Mouse (Mus musculus) layer of hippocampus, postnatal 36 days (tissue): ENCODE data around the gene A530016L24Rik. TPM values are rescaled to one million over a fixed set of nuclear protein-coding genes. Genes with fewer than 3 reads are reported as not detected.
A peak's percentile ranks its signal among the peaks of the same experiment; 100 is the strongest.

ENCODE experiments used
- DNase-seq, 2 experiments: peaks; one replicate each; pipeline ENCODE4 v3.0.0; 2022
- total RNA-seq, 2 experiments: library from RNA; stranded (reverse); gene quantifications; 2 replicates each; pipeline ENCODE4 v1.2.3; 2021

A530016L24Rik gene
- total RNA-seq, 2 experiments from 2014 or later: 0.20 TPM; not detected in 1

DNA sequence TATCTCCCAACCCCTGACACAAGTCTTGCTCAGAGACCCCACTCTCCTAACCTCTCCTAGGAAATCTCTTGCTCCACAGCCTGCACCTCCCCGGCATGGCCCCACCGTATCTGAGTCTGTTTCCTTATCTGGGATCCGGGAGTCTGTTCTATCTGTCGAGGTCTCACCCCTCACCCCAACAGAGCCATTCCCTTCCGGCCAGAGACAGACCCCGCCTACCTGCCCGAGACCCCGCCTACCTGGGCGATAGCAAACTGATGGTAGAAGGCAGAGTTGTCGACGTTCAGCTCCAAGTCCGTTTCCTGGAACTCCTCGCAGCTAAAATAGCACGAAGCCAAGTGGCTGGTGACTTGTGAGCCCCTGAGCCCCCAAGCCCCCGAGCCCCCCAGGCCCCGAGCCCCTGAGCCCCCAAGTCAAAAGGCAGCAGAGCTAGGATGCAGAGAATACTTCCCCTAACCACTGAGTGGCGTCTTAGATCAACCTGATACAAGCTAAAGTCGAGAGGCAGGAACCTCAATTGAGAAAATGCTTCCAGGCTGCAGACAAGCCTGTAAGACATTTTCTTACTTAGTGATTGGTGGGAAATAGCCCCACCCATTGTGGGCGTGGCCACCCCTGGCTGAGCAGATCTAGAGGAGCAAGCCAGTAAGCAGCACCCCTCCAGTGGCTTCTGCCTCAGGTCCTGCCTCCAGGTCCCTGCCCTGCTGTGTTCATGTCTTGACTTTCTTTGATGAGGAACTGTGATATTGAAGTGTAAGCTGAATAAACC is 13.9 kb downstream of the A530016L24Rik start:
- DNase-seq: no peak

DNA sequence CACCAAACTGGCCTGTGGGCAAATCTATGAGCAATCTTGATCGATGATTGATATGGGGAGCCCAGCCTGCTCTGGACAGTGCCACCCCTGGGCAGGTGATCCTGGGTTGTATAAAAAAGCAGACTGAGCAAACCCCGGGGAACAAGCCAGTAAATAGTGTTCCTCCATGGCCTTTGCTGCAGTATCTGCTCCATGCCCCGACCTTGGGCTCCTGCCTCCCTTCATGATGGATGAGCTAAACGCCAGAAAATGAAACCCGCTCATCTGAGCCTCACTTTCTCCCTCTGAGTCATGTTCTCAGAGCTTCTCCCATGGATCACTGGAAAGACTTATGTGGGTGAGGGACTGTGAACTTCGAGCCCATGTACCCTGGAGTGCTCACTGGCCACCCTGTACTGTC is 17.0 kb downstream of the A530016L24Rik start:
- DNase-seq: no peak

DNA sequence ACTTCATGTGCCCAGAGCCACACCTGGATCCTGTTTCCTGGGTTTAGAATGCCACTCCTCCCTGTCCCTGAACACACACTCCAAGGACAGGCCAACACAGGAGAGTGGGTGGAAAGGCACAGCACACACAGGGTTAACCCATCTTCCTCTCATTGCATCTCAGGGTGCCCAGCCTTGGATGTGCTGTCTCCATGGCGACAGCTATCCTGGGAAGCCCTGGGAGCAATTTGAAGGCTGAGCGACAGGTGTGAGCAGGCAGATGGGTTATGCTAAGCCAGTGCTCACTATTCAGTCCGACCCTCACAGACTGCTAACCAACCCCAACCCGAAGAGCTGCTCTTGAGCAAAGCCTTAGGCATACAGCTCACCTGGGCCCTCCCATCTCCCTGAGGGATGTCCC is 18.0 kb downstream of the A530016L24Rik start:
- no peak for DNase-seq

DNA sequence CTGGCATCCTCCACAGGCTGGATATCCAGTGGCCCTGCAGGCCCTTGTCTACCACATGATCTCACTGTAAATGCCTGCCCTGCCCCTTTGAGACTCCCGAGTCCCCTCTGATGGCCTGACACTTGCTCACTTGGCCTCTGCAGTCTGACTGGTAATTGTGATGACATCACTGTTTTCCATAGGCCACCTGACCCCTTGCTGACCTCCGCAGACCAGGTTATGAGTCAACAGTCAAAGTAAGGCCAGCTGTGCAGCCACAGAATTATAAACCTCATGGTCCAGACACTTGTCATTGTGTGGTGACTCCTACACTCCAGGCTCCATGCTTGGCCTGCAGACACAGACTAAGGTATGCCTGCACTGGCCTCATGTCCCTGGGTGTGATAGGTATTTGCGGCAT is 18.7 kb downstream of the A530016L24Rik start:
- DNase-seq: no peak

DNA sequence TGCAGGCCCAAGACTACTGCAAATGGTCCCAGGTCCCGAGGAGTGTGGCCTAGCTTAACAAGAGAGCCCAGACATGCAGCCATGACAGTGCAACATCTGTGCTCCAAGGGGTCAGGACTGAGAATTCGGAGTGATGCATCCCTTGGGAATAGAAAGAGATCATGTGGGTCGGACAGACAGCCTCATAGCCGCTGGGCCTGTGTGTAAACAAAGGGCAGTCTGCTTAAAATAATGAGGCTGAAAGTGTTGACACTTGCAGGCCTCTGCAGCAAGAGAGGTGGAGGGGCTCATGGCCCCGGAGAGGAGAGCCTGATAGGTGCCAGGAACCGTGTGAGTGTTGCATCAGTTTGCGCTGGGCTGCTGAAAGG is 21.1 kb downstream of the A530016L24Rik start:
- no peak for DNase-seq

DNA sequence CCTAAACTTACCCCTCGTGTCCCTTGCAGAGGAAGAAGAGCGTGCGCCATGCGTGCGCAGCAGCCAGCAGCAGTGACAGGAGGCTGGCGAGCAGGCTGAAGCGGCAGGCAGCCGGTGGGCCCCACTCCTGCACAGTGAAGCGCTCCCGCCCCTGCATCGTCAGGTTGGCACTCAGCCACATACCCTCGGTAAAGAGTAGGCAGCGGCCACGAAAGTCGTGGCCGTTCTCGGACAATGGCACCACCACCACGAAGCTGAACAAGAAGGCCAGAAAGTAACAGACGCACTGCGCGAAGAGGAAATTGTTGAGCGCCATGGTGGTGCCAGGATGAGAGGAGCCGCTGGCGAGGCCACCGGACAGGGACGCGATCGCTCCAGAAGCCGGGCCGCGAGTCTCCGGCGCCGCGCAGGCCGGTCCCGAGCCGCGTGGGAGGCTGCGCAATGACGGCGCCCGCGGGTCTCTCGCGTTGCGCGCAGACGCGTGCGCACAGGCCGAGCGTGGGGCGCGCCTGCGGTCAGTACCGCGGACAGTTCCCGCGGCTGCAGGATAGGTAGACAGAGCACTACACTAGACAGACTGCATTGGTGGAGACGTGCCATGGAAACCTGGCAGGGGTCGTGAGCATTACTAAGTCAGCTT is 21.6 kb downstream of the A530016L24Rik start:
- peak; percentile 62 to 63 for DNase-seq

DNA sequence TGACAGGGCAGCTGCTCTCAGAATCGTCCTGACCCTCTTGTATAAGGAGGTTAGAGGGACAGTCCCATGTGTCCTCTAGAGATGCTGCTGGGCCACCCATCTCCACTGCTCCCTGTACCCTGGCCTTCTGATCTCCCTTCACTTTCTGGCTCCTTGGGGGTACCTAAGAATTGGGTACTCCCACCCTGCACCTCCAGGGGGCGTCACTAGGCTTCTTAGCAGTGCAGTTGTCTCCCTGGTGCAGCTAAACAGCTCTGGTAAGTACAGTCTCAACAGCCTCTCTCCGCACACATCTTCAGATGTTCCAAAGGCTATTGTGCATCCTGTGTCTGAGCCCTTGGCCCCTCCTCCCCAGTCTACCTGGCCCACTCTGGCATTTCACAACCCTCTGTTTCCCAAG is 25.6 kb downstream of the A530016L24Rik start:
- DNase-seq: no peak

DNA sequence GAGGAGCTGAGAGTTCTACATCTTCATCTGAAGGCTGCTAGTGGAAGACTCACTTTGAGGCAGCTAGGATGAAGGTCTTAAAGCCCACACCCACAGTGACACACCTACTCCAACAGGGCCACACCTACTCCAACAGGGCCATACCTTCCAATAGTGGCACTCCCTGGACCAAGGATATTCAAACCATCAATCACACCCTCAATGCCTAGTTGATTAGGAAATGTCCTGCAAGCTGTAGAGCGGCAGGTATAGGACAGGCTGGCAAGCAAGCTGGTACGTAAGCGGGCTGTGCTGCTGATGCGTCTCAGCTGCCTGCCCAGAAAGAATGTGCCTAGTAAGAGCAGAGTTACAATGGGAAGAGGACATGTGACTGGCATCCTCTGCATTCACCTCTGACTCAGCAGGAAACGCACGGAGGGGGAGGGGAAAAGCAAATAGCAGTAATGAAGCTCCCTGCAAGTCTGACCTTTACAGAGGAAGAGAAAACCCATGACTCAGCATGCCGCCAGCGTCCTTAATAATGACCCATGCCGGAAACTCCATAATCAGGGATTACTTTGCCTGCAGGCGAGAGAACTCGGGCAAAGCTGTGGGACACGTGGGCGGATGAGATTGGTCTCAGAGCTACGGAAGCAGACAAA is 27.6 kb downstream of the A530016L24Rik start, which contains the start of gene Tmem179:
Gene Tmem179, minus strand, starts transcription at position 51 of the 641 bp plus-strand sequence.
- no peak for DNase-seq

DNA sequence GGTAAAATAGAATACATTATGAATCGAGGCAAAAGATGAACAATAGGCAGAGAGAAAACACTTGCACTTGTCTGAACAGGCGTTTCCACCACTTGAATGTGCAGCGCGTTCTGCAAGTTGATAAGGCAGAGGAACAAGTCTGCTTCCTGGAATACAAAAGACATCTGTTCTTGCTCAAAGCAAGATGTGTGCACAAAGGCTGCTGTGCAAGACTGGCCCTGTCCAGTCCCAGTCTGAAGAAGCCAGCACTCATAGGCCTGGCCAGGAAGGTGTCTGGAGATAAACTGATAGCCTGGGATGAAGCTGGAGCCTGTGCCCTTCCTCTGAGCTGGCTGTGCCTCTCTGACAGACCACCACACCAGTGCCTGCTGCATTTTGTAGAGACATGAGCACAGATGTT is 28.9 kb downstream of the A530016L24Rik start:
- DNase-seq: no peak

DNA sequence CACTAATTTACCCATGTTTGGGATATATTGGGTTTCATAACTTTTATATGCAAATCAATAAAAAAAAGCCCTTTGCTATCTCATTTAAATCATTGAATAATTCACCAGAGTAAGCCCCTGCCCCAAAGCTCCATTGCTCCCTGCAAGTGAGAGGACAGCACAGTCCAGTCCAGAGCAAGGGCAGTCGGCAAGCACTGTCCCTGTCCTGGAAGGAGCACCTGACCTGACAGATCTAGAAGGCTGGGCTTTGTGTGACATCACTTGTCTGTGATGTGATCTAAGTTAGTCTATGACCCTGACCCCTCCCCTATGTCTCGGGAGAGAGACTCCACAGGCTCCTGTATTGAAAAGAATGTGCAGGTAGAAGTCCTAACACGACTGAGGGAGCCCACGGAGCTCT is 44.5 kb downstream of the A530016L24Rik start:
- no peak for DNase-seq

DNA sequence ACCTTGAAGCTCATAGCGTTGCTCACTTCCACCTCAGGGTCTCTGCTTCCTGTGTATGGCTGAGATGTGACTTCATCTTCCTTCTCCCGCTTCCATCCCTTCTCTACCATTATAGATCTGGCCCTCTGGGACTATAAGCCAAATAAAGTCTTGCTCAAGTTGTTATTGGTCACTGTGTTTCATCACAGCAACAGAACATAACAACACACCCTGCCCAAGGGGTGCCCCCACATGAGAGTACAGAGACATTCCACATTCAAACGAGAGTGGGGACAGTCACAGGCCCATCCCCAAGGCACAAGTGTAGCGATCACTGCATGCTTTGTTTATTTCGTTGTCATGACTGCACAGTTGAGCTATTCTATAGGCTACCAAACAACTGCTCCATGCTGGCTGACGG is 48.0 kb downstream of the A530016L24Rik start:
- no peak for DNase-seq

DNA sequence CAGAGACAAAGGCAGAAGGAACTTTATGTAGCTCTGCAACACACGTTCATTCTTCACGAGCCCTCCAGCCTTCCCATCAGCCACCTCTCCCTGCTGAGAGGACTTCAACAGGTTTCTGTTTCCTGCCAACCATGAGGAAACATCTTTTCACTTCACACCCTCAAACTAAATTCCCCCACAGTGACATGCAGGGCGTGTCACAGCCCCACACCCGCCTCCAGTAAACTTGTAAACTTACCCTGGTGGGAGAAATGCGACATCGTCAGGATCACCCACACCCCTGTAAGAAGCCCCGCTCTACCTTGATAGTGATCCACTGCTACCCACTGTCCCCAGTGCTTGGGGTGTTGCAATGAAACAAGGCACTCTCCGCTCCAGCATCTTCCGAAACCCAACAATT is 49.1 kb downstream of the A530016L24Rik start:
- DNase-seq: no peak

DNA sequence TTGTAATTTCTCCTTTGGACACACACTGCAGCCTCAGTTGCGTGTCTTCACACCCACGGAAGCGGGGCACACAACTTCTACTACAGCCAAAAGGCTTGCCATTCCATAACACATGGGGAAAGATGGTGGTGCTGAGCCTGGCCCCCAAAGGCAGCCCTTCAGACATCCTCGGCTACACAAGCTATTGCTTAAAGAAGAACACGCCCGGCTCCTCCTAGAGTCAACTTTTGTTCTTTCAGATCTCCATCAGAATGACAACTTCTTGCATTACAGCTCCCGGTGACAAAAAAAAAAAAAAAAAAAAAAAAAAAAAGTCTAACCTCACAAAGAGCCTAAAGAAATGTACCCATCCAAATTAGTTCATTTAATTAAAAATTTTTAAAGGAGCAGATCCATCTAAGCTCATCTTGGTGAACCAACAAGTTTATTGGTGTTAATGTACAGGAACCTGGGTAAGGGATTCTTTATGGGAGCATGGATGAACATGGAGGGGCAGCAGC is 50.3 kb downstream of the A530016L24Rik start:
- no peak for DNase-seq

DNA sequence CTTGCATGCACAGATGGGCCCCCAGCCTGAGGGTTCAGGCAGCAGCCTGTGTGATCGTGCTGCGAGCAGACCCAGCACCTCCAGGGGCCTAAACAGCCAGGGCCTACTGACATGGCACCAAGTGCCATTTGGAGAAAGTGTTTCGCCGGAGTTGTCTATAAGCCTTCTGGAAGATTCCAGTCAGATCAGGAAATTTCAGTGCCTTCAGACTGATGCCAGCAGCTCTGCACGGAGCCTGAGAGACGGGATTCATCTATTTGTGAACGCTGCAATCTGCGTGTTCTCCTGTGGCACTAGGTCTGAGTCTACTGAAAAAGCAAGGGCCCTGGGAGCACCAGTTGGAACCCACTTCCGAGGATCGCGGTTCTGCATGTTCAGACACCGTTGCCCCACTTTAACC is 51.1 kb downstream of the A530016L24Rik start:
- DNase-seq: no peak

DNA sequence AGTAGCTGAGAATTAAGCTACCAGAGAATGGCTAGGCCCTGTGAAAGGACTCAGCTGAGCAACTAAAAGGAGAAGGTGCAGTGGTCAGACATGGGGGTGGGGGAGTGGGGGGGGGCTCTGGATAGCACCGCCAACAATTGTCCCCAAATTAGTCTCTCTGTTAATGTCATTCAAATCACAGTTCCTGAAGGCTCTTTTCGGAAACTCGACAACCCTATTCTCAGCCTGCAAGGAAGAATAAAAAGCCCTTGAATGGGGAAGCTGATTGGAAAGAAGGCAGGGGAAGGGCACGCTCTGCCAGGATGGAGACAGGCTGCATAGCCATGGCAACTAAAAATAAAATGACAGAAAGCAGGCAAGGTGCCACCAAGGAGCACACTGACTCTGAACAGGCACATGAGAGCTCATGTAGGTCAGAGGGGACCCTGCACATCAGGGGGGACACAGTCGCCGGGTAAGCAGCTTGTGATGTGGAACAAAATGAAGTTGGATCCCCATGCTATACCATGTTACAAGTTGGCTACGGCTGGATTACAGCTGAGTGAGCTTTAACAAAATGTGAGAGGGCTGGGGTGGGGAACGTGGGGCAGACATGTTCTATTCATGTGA is 52.3 kb downstream of the A530016L24Rik start:
- peak; percentile 24 to 31 for DNase-seq

DNA sequence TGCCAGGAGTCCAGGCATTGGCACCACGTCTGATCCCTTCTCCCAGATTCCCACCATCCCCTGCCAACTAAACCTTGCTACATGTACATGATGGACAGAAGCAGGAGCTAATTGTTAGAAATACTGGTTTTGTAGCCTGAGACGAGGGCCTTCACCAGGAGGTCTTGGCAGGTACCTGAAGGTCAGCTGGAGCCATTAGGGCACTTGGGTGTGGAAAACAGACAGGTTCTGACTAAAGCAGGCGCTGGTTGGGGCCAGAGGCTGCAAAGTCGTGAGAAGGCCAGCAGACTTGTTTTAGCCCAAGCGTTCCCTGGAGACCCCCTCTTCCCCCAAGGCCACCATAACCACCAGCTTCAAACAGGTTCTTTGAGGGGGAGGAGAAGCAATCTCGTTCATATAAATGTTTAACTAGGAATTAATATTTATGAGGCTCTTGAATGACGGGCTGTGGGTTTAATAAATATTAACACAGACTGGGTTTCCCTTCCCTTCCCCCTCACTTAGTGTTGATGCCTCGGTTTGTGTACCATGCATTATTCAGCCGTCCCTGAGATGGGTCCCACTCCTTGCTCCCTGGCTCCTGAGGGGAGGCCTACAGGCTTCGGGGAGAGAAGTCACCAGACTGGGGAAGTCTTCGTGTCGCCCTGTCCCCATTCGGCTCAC is 53.1 kb downstream of the A530016L24Rik start:
- DNase-seq: no peak

DNA sequence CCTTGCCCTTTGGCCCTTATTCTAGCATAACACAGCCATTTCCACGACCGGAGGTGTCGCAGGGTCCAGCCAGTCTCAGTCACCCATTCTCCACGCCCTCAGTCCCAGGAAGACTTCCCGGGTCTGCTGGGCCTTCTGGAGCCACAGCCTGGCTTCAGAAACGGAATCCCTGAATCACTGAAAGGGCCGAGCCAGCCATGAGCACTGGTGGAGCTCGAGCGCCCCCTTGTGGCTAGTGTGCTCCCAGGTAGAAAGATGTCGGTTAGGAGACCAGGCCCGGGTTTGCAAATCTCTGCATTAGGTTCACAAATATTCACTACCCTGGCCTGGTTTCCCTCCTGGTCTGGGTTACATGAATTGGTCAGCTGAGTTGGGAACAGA is 53.7 kb downstream of the A530016L24Rik start:
- DNase-seq: peak; percentile 88 to 89

DNA sequence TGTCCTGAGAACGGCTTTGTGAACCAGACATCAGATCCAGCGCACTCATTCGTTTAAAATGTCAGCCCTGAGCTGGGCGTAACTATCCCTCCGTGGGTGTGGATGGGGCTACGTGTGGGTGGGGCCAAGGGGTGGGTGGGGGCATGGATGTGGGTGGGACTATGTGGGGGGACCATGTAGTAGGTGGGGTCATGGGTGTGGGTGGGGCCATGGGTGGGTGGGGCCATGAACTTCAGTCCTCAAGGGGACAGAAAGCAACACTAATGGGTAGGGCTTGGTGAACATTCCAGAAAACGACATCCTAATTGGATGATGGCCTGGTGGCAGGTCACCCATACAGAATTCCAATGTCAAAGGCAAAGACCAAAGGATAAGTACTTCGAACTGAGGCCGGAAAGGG is 54.7 kb downstream of the A530016L24Rik start:
- DNase-seq: no peak

DNA sequence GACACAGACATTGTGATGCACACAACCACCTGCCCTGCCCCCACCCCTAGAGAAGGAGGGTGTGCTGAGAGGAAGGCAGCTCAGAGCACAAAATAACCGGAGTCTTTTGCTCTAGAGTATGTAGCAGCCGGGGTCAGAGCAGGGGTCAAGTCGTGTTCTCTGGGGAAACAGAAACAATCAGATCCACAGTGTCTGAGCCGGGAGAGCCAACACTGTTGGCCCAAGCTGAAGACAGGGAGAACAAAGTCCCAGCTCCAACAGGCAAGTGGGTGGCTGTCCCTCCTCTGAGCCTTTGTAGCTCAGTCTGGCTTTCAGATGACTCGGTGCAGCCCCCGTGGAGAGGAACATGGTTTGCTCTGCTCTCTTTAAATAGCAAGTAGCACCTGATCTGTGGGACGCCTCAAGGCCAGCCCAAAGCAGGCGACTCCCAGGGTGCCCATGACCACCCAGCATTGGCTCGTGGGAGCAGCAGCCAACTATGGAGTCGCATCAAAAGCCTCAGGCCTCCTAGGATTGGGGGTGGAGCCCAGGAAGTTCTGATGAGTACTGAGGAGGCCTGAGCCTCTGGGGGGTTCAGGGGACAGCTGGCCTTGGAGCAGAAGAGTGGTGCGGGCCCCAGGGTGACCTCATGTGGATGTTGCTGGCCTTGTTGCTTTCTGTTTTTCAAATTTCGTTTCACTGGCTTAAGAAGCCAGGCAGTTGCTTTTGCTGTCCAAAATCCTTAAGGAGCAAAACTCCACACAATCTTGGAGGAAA is 55.9 kb downstream of the A530016L24Rik start:
- DNase-seq: no peak

DNA sequence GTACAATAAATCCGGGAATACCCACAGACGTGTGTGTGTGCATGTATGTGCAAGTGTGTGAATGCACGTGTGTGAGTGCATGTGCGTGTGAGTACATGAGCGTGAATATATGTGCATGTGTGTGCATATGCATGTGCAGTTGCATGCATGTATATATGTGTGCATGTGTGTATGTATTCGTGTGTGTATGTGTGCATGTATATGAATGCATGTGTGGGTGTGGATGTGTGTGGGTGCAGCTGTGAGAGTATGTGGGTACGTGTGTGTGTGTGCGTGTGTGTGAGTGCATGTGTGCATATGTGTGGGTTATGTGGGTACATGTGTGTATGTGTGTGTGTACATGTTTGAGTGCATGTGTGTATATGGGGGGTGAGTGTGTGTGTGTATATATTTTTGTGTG is 56.9 kb downstream of the A530016L24Rik start:
- no peak for DNase-seq

DNA sequence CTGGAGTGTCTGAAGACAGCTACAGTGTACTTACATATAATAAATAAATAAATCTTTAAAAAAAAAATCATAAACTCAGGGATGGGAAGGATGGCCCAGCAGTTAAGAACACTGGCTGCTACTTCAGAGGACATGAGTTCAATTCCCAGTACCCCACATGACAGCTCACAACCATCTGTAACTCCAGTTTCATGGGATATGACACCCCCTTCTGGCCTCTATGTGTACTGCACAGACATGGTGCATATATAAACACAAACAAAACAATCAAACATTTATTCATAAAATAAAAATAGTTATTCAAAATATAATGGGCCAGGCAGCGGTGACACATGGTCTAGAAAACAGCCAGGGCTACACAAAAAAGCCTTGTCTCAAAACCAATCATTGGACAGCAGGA is 60.0 kb downstream of the A530016L24Rik start:
- DNase-seq: no peak
